Mouse (Mus musculus): Measurements from ENCODE around the gene Cand2. TPM values are rescaled to one million over a fixed set of nuclear protein-coding genes. Genes with fewer than 3 reads are reported as not detected.

Cand2 gene
- polyA plus RNA-seq, 2 experiments from 2014 or later = 2.3 to 3.3 TPM

GRCm38 (mm10) chr6:115832152-115832850 is 58.0 kb downstream of the Cand2 start:
- ATAC-seq = no peak

DNA sequence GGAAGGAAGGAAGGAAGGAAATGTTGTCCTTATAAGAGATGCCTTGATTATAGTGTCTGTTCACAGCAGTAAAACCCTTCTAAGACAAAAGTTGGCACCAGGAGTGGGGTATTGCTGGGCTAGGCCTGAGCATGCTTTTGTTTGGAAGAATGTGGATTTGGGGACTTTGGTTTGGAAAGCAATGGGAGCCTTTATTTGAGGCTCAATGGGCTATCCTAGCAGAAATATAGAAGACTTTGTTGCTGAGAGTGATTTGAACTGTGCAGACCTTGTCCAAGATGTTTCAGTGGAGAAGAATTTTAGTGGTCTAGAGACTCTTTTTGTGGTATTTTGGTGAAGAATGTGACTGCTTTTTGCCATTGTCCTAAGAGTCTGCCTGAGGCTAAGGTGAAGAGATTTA is 59.5 kb downstream of the Cand2 start:
- no peak for ATAC-seq

DNA sequence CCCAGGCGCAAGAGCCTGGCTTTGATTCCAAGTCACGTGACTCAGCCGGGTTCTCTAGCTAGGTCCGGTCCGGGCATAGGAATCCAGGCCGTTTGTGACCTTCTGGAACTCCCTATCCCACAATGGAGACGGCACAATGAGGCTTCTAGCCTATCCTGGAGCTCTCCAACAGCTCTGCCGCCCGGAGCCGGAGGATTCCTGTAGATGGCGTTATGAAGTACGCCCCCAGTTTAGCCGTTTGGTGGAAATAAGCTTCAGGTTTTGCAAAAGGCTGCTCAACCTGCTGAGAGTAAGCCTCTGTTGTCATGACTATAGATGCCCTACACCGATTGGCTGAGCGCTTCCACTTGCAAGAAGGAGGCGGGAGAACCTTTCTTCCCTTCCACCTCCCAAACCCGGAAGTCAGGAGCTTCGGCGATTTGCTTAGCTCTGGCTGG is 63.8 kb downstream of the Cand2 start, which contains the start of gene Efcab12:
Gene Efcab12, minus strand, starts transcription at position 252 of the 437 bp plus-strand sequence.
- peak; percentile 97 for ATAC-seq

GRCm38 (mm10) chr6:115838745-115839144 is 64.4 kb downstream of the Cand2 start:
- ATAC-seq = no peak

DNA sequence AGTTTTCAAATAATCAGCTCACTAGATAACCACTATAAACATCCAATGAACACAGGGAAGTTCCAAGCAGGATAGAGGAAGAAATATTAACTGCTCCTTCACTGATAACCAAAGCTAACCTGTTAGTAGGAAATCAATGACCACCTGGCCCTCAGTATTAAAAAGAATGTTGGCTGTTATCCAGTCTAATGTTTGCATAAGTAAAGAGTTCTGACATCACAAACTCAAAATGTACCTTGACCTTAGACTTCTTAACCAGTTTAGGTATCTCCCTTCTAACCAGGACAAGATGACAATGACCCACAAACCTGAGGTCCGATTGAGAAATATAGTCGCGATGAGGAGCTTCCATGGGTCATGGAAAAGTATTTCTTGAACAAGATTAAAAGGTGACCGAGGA is 70.7 kb downstream of the Cand2 start:
- ATAC-seq = no peak

- ATAC-seq = peak; percentile 87
These were observed 72.5 kb downstream of the Cand2 start for GRCm38 (mm10) chr6:115846640-115847411.

DNA sequence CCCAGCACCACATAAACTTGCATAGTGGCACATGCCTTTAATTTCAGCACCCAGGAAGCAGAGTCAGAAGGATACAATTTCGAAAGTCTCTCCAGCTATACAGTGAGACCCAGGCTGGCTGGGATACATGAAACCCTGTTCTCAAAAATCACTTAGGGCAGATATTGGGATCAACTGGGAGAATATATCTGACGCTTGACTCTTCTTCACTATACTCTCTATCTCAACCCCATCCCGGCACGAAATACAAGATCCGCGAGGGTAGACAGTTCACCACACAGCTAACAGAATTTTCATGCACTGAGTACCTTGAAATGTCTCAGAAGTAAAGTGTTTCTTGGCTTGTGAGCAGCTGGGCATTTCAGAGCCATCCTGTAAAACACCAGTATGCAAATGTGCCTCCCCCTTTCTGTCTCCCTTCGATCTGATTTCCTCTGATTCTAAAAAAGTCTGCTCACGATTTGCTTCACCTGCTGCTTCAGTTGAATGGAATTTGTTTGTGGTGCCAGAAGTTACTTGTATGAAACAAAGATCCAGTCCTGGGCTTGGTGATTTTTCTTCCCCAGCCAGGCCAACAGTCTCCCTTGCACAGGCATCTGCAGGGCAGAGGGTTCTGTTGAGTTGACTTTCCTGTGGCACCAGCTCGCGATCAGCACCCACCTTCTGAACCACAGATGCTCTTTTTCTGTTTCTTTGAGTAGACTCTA is 74.4 kb downstream of the Cand2 start:
- no peak for ATAC-seq

GRCm38 (mm10) chr6:115852446-115853090 is 78.2 kb downstream of the Cand2 start:
- ATAC-seq = no peak

DNA sequence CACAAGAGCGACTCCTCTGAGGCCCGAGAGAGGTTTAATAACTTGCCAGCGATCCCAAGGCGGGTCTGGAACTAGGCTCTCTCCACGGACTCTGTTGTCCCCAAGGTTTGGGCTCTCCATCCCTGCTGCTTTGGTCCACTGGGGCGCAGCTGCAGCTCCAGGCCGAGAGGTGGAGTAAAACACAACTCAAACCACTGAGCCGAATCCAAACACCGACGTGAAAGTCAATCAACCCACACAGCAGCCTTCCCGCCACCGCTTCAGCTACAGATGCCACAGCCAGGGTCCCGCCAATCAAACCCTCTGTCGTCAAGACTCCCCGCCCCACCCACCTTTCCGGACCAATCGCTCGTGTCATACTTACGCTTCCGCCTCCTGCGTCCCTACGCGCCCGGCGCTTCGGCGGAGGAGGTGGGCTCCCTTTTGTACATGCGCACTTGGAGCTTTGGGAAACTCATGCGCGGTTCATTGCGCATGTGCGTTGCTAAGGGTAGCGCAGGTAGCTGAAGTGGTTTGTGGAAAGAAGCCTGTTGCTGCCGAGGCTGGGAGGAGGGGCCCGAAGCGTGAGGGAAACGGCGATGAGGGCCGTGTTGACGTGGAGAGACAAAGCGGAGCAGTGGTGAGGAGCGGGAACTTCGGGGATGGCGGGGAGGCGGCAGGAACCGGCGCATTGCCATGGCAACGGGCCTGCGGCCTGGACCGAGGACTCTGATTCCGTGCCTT is 78.9 kb downstream of the Cand2 start, which contains the start of the genes Mbd4 and Ift122:
Gene Mbd4, minus strand, starts transcription at position 281 of the 723 bp plus-strand sequence.
Gene Ift122, plus strand, starts transcription at position 380 of the 723 bp plus-strand sequence.
- peak; percentile 98 for ATAC-seq

DNA sequence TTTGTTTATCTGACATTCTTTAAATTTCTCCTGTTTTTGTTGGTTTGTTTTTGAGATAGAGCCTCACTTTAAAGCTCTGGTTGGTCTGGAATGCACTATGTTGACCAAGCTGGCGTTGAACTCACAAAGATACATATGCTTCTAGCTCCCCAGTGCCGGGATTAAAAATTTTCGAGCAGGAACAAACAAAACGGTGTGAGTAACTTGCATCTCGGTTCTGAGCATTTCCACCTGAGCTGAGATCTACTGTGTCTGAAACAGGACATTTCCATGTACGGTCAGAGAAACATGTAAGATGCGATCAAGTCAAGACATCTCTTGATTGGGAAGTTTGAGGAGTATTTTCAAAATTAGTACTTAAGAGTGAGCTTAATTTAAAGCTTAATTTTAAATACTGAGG is 79.6 kb downstream of the Cand2 start:
- no peak for ATAC-seq

- ATAC-seq = no peak
These were observed 80.1 kb downstream of the Cand2 start for GRCm38 (mm10) chr6:115854432-115854831.

Other genes with a start within 250 kb of the Cand2 start
- gene Tsen2, start 229.9 kb upstream of the Cand2 start, polyA plus RNA-seq (2017; shearing (Covaris generic)) = 10 to 100 TPM in 1 of 2 experiments, 1 to 10 TPM in 1; 9.8 to 12.4 TPM
- under 1 TPM; 0.19 to 0.40 TPM for gene Mkrn2os, start 182.0 kb upstream of the Cand2 start, polyA plus RNA-seq (2017; shearing (Covaris generic))
- 10 to 100 TPM; 23.3 to 29.6 TPM for gene Mkrn2, start 172.6 kb upstream of the Cand2 start, polyA plus RNA-seq (2017; shearing (Covaris generic))
- gene Raf1, start 97.9 kb upstream of the Cand2 start, polyA plus RNA-seq (2017; shearing (Covaris generic)) = 10 to 100 TPM; 38.6 to 48.2 TPM
- gene Tmem40, start 12.1 kb upstream of the Cand2 start, polyA plus RNA-seq (2017; shearing (Covaris generic)) = not detected
- 1,000 to 10,000 TPM; 7,828 to 8,360 TPM for gene Rpl32, start 34.2 kb downstream of the Cand2 start, polyA plus RNA-seq (2017; shearing (Covaris generic))
- gene Efcab12, start 63.9 kb downstream of the Cand2 start, polyA plus RNA-seq (2017; shearing (Covaris generic)) = under 1 TPM; 0.19 to 0.24 TPM
- 10 to 100 TPM in 1 of 2 experiments, 1 to 10 TPM in 1; 8.7 to 10.4 TPM for gene Mbd4, start 78.8 kb downstream of the Cand2 start, polyA plus RNA-seq (2017; shearing (Covaris generic))
- 1 to 10 TPM; 2.3 to 2.7 TPM for gene Ift122, start 78.9 kb downstream of the Cand2 start, polyA plus RNA-seq (2017; shearing (Covaris generic))
- gene Rho, start 157.2 kb downstream of the Cand2 start, polyA plus RNA-seq (2017; shearing (Covaris generic)) = not detected
- under 1 TPM in 1 of 2 experiments, not detected in 1; 0.52 TPM for gene H1foo, start 170.4 kb downstream of the Cand2 start, polyA plus RNA-seq (2017; shearing (Covaris generic))
- 10 to 100 TPM; 10.6 to 10.8 TPM for gene Plxnd1, start 220.5 kb downstream of the Cand2 start, polyA plus RNA-seq (2017; shearing (Covaris generic))

All from activated CD4-positive, CD25-positive, alpha-beta regulatory T cell, adult 4 months (primary cell).